9 mouse cellular contexts compared by ENCODE assay signal in genomic region chr15:94478706-94479105, GRCm38 (mm10). TPM values are rescaled to one million over a fixed set of nuclear protein-coding genes. Genes with fewer than 3 reads are reported as not detected.
DNase-seq lines count a peak whose midpoint lies in the region; ATAC-seq lines count a peak whose summit lies in the region.
"Had no signal": no experiment of that assay in that cellular context is flagged by ENCODE, and none has a peak within 500 bp of the region (broad histone marks: within the 10 kb centered on the region; RNA-seq: fewer than 3 reads in every experiment).

No protein-coding gene starts in this region.

- peaks cover 21% of the 10 kb centered on the region for H3K4me1 ChIP-seq in embryonic facial prominence, embryonic 12.5 days
- peaks cover 14% of the 10 kb centered on the region; the same call in 1 of the 2 replicates for H3K4me1 ChIP-seq in limb, embryonic 13.5 days

- no peak overlapping the region for H3K4me2 ChIP-seq in embryonic facial prominence, embryonic 12.5 days (replicated peaks)
- peak overlapping the region; percentile 30; the same call in 1 of the 2 replicates for H3K4me2 ChIP-seq in limb, embryonic 13.5 days (replicated peaks)

- H3K36me3 ChIP-seq in embryonic facial prominence, embryonic 12.5 days: no peaks in the 10 kb centered on the region
- no peaks in the 10 kb centered on the region for H3K36me3 ChIP-seq in limb, embryonic 13.5 days

- peak; percentile 87 for ATAC-seq in CD4-positive, CD25-positive, alpha-beta regulatory T cell, adult 4 months
- no peak for ATAC-seq in embryonic facial prominence, embryonic 12.5 days (ENCODE audit: insufficient number of reproducible peaks, insufficient read depth, low FRiP score, low TSS enrichment)
- ATAC-seq in limb, embryonic 13.5 days (ENCODE audit: low FRiP score, low read depth): no peak

- peak overlapping the region; percentile 58; the same call in 1 of the 2 replicates for H3K27ac ChIP-seq in embryonic facial prominence, embryonic 12.5 days
- H3K27ac ChIP-seq in limb, embryonic 13.5 days: no peak overlapping the region

- DNase-seq in CD4-positive helper T cell, adult 2 months (ENCODE audit: low read depth, low spot score): peak; percentile 78
- no peak for DNase-seq in right cerebral cortex, postnatal 36 days (ENCODE audit: low spot score in 2 of 2)
- DNase-seq in cerebellum, adult 11 months: no peak
- DNase-seq in left cerebral cortex, adult 11 months (ENCODE audit: low spot score): no peak
- DNase-seq: lung, adult 18-20 months had no signal

- H3K27me3 ChIP-seq in embryonic facial prominence, embryonic 12.5 days: no peaks in the 10 kb centered on the region
- H3K27me3 ChIP-seq in limb, embryonic 13.5 days: no peaks in the 10 kb centered on the region

- H3K9ac ChIP-seq in embryonic facial prominence, embryonic 12.5 days: no peak overlapping the region
- no peak overlapping the region for H3K9ac ChIP-seq in limb, embryonic 13.5 days

- no peaks in the 10 kb centered on the region for H3K9me3 ChIP-seq in embryonic facial prominence, embryonic 12.5 days
- no peaks in the 10 kb centered on the region for H3K9me3 ChIP-seq in limb, embryonic 13.5 days

- 23% methylated on average over 13 of the region's 13 CpGs for WGBS in embryonic facial prominence, embryonic 12.5 days
- WGBS in limb, embryonic 13.5 days: 31% methylated on average over 13 of the region's 13 CpGs

- H3K4me3 ChIP-seq in embryonic facial prominence, embryonic 12.5 days: no peak overlapping the region
- no peak overlapping the region for H3K4me3 ChIP-seq in limb, embryonic 13.5 days
- H3K4me3 ChIP-seq: myocyte had no signal

RNA-seq across cellular contexts. Expression of gene Adamts20, which starts 13.5 kb away (rescaled TPM):
- not detected for polyA plus RNA-seq in CD4-positive, CD25-positive, alpha-beta regulatory T cell, adult 4 months (2017; shearing (Covaris generic))
- polyA plus RNA-seq in embryonic facial prominence, embryonic 12.5 days (2016; fragmentation: Nextera tagmentation; extraction: Ambion mirVana): 11.7 and 12.7 TPM in 2 replicates
- 4.0 and 4.1 TPM in 2 replicates for polyA plus RNA-seq in limb, embryonic 13.5 days (2015; fragmentation: Nextera tagmentation; extraction: Ambion mirVana)
- polyA plus RNA-seq: myocyte had no signal
